Mouse (Mus musculus) neural tube, embryonic 13.5 days (tissue): Measurements from ENCODE around the gene Syna. TPM values are rescaled to one million over a fixed set of nuclear protein-coding genes. Genes with fewer than 3 reads are reported as not detected.

Experiments
- ATAC-seq: fragments of 200-750 bp; cut with Nextera tagmentation; 2 replicates; pipeline ENCODE4 v1.8.0; 2017; ENCODE audit warnings: low read depth, mild to moderate bottlenecking, moderate TSS enrichment, moderate library complexity
- H3K27ac ChIP-seq: fragments of 300-500 bp; sonication (generic); replicated peaks from 2 replicates; pipeline ENCODE4 v1.5.1; 2015; ENCODE audit warnings: moderate library complexity, mild to moderate bottlenecking, inconsistent platforms
- H3K27me3 ChIP-seq: fragments of 300-500 bp; sonication (generic); 2 replicates; pipeline ENCODE4 v1.6.1; 2015; ENCODE audit warnings: mild to moderate bottlenecking, inconsistent platforms
- H3K36me3 ChIP-seq: fragments of 300-500 bp; sonication (generic); 2 replicates; pipeline ENCODE4 v1.6.1; 2015; ENCODE audit warnings: mild to moderate bottlenecking, inconsistent platforms
- H3K4me1 ChIP-seq: fragments of 300-500 bp; sonication (generic); replicated peaks from 2 replicates; pipeline ENCODE4 v1.6.1; 2015; ENCODE audit warnings: inconsistent platforms
- H3K4me2 ChIP-seq: fragments of 300-500 bp; sonication (generic); 2 replicates; pipeline ENCODE4 v1.6.1; 2015; ENCODE audit warnings: inconsistent platforms, mild to moderate bottlenecking, moderate library complexity
- H3K4me3 ChIP-seq: fragments of 300-500 bp; sonication (generic); 2 replicates; pipeline ENCODE4 v1.5.1; 2015; ENCODE audit warnings: mild to moderate bottlenecking, inconsistent platforms
- H3K9ac ChIP-seq: fragments of 300-500 bp; sonication (generic); 2 replicates; pipeline ENCODE4 v1.6.1; 2015; ENCODE audit warnings: moderate library complexity, mild to moderate bottlenecking, inconsistent platforms
- H3K9me3 ChIP-seq: fragments of 300-500 bp; sonication (generic); 2 replicates; pipeline ENCODE4 v1.6.1; 2016; ENCODE audit warnings: inconsistent platforms
- WGBS: fragments of 180-500 bp; shearing (Covaris S2); methylation state at CpG from one replicate; pipeline ENCODE4 v1.1.7; 2015; 5-methylcytosine and 5-hydroxymethylcytosine counted together
- polyA plus RNA-seq: library from polyadenylated mRNA; unstranded; fragments of >200 nt; fragmentation: Nextera tagmentation; extraction: Ambion mirVana; gene quantifications from 2 replicates; pipeline ENCODE4 v1.2.1, GENCODE M21; 2015

Gene Syna
- polyA plus RNA-seq, 1 experiment from 2014 or later = 0.31 TPM

GRCm38 (mm10) chr5:134581146-134581545 is 21.2 kb upstream of the Syna start, which contains the start of gene Rfc2:
TSS of gene Rfc2 (plus strand) at chr5:134581366.
- Histone ChIP-seq H3K9ac (no peak within 1 kb of the TSS), H3K27ac (no peak within 1 kb of the TSS), H3K27me3 (no peaks in the 10 kb centered on the region), H3K36me3 (no peaks in the 10 kb centered on the region), H3K4me1 (peaks cover 15% of the 10 kb centered on the region), H3K4me3 (no peak within 1 kb of the TSS), H3K4me2 (no peak within 1 kb of the TSS), H3K9me3 (no peaks in the 10 kb centered on the region)
- WGBS = 90% methylated on average over 5 of the region's 5 CpGs
- no peak for ATAC-seq

- Histone ChIP-seq H3K4me1 (peaks cover 13% of the 10 kb centered on the region), H3K4me2 (no peak overlapping the region), H3K4me3 (no peak overlapping the region), H3K27me3 (no peaks in the 10 kb centered on the region), H3K9ac (no peak overlapping the region), H3K36me3 (no peaks in the 10 kb centered on the region), H3K9me3 (no peaks in the 10 kb centered on the region), H3K27ac (no peak overlapping the region)
- ATAC-seq = no peak
- WGBS = 64% methylated on average over 3 of the region's 3 CpGs
Observed at GRCm38 (mm10) chr5:134579135-134579534, 19.2 kb upstream of the Syna start.

- no peak overlapping the region for H3K4me2 ChIP-seq
- H3K27ac ChIP-seq = no peak overlapping the region
- H3K27me3 ChIP-seq = no peaks in the 10 kb centered on the region
- 89% methylated on average over 7 of the region's 7 CpGs for WGBS
- no peaks in the 10 kb centered on the region for H3K36me3 ChIP-seq
- ATAC-seq = no peak
- no peak overlapping the region for H3K9ac ChIP-seq
- no peak overlapping the region for H3K4me3 ChIP-seq
- H3K9me3 ChIP-seq = no peaks in the 10 kb centered on the region
- peaks cover 6% of the 10 kb centered on the region for H3K4me1 ChIP-seq
Observed at GRCm38 (mm10) chr5:134577534-134577933, 17.6 kb upstream of the Syna start.

- Histone ChIP-seq H3K27ac (no peak overlapping the region), H3K27me3 (no peaks in the 10 kb centered on the region), H3K4me2 (no peak overlapping the region), H3K4me3 (no peak overlapping the region), H3K4me1 (peaks cover 11% of the 10 kb centered on the region), H3K9me3 (no peaks in the 10 kb centered on the region), H3K9ac (no peak overlapping the region), H3K36me3 (no peaks in the 10 kb centered on the region)
- 79% methylated on average over 14 of the region's 14 CpGs for WGBS
- no peak for ATAC-seq
Observed at GRCm38 (mm10) chr5:134576517-134577220, 16.7 kb upstream of the Syna start.

- no peak overlapping the region for H3K4me2 ChIP-seq
- no peaks in the 10 kb centered on the region for H3K9me3 ChIP-seq
- H3K27ac ChIP-seq = no peak overlapping the region
- no peaks in the 10 kb centered on the region for H3K27me3 ChIP-seq
- H3K36me3 ChIP-seq = no peaks in the 10 kb centered on the region
- H3K4me1 ChIP-seq = peaks cover 16% of the 10 kb centered on the region
- H3K4me3 ChIP-seq = no peak overlapping the region
- no peak for ATAC-seq
- 95% methylated on average over 5 of the region's 5 CpGs for WGBS
- H3K9ac ChIP-seq = no peak overlapping the region
Observed at GRCm38 (mm10) chr5:134575833-134576232, 15.9 kb upstream of the Syna start.

GRCm38 (mm10) chr5:134572508-134573214 is 12.7 kb upstream of the Syna start:
- Histone ChIP-seq H3K9me3 (no peaks in the 10 kb centered on the region), H3K36me3 (no peaks in the 10 kb centered on the region), H3K4me3 (peak overlapping the region; percentile 48), H3K27me3 (no peaks in the 10 kb centered on the region), H3K4me1 (peaks cover 16% of the 10 kb centered on the region), H3K27ac (no peak overlapping the region), H3K9ac (peak overlapping the region; percentile 69), H3K4me2 (peak overlapping the region; percentile 68)
- 38% methylated on average over 10 of the region's 10 CpGs for WGBS
- no peak for ATAC-seq

GRCm38 (mm10) chr5:134571730-134572507 is 11.9 kb upstream of the Syna start:
- Histone ChIP-seq H3K9ac (peak overlapping the region; percentile 69), H3K9me3 (no peaks in the 10 kb centered on the region), H3K27ac (peak overlapping the region; percentile 83), H3K27me3 (no peaks in the 10 kb centered on the region), H3K36me3 (no peaks in the 10 kb centered on the region), H3K4me3 (peak overlapping the region; percentile 48), H3K4me2 (peak overlapping the region; percentile 68), H3K4me1 (peaks cover 16% of the 10 kb centered on the region)
- 1% methylated on average over 23 of the region's 23 CpGs for WGBS
- ATAC-seq = peak; percentile 79

GRCm38 (mm10) chr5:134568964-134569491 is 9.1 kb upstream of the Syna start:
- Histone ChIP-seq H3K4me2 (no peak overlapping the region), H3K4me3 (no peak overlapping the region), H3K4me1 (peaks cover 16% of the 10 kb centered on the region), H3K36me3 (no peaks in the 10 kb centered on the region), H3K9me3 (no peaks in the 10 kb centered on the region), H3K9ac (no peak overlapping the region), H3K27me3 (no peaks in the 10 kb centered on the region), H3K27ac (no peak overlapping the region)
- ATAC-seq = no peak
- whole genome bisulfite sequencing = 68% methylated on average over 8 of the region's 8 CpGs

GRCm38 (mm10) chr5:134568030-134568429 is 8.1 kb upstream of the Syna start:
- peaks cover 15% of the 10 kb centered on the region for H3K4me1 ChIP-seq
- H3K36me3 ChIP-seq = no peaks in the 10 kb centered on the region
- no peak overlapping the region for H3K27ac ChIP-seq
- H3K4me3 ChIP-seq = no peak overlapping the region
- no peak overlapping the region for H3K9ac ChIP-seq
- ATAC-seq = no peak
- no peaks in the 10 kb centered on the region for H3K9me3 ChIP-seq
- no peak overlapping the region for H3K4me2 ChIP-seq
- no peaks in the 10 kb centered on the region for H3K27me3 ChIP-seq
- WGBS = 80% methylated on average over 3 of the region's 3 CpGs

- H3K4me3 ChIP-seq = no peak overlapping the region
- 92% methylated on average over 4 of the region's 4 CpGs for WGBS
- H3K27ac ChIP-seq = no peak overlapping the region
- no peak overlapping the region for H3K4me2 ChIP-seq
- no peak for ATAC-seq
- no peaks in the 10 kb centered on the region for H3K9me3 ChIP-seq
- peaks cover 9% of the 10 kb centered on the region for H3K4me1 ChIP-seq
- H3K9ac ChIP-seq = no peak overlapping the region
- no peaks in the 10 kb centered on the region for H3K27me3 ChIP-seq
- no peaks in the 10 kb centered on the region for H3K36me3 ChIP-seq
Observed at GRCm38 (mm10) chr5:134567445-134567844, 7.5 kb upstream of the Syna start.

GRCm38 (mm10) chr5:134565696-134566095 is 5.7 kb upstream of the Syna start:
- Histone ChIP-seq H3K4me3 (no peak overlapping the region), H3K4me1 (no peaks in the 10 kb centered on the region), H3K9ac (no peak overlapping the region), H3K27ac (no peak overlapping the region), H3K9me3 (no peaks in the 10 kb centered on the region), H3K4me2 (no peak overlapping the region), H3K36me3 (no peaks in the 10 kb centered on the region), H3K27me3 (no peaks in the 10 kb centered on the region)
- 97% methylated on average over 6 of the region's 6 CpGs for WGBS
- no peak for ATAC-seq

GRCm38 (mm10) chr5:134564272-134564671 is 4.3 kb upstream of the Syna start:
- H3K9ac ChIP-seq = no peak overlapping the region
- no peak overlapping the region for H3K4me3 ChIP-seq
- ATAC-seq = no peak
- H3K4me1 ChIP-seq = no peaks in the 10 kb centered on the region
- H3K27me3 ChIP-seq = no peaks in the 10 kb centered on the region
- H3K36me3 ChIP-seq = no peaks in the 10 kb centered on the region
- no peak overlapping the region for H3K27ac ChIP-seq
- H3K4me2 ChIP-seq = no peak overlapping the region
- H3K9me3 ChIP-seq = no peaks in the 10 kb centered on the region
- WGBS = 96% methylated on average over 2 of the region's 2 CpGs
